Mouse (Mus musculus) c-Kit-positive CD71-positive TER-119-negative erythroid progenitor cells, embryonic 14.5 days (primary cell): ENCODE results near the gene Defb6.

Experiments used
- DNase-seq: peaks from one replicate; pipeline ENCODE4 v3.0.0-alpha.2; 2013; ENCODE audit warnings: low read depth

The Defb6 gene

DNA sequence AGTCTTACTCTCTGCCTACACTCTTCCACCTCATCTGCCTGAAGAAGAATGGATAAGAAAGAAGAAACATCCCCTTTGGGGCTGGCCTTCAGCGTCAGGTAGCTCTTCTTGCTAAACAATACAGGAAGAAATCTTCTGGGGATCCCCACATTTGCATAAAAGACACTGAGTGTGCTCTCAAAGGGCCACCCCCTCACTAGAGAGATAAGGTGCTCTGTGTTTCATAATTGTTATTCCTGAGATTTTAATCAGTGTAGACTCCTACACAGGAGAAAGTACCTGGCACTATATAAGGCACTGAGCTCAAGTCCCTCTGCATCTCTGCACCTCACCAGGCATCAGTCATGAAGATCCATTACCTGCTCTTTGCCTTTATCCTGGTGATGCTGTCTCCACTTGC, at the start of gene Defb6:
Gene Defb6 (plus strand): TSS at position 318 of the 400 bp plus-strand sequence.
- no peak for DNase-seq

DNA sequence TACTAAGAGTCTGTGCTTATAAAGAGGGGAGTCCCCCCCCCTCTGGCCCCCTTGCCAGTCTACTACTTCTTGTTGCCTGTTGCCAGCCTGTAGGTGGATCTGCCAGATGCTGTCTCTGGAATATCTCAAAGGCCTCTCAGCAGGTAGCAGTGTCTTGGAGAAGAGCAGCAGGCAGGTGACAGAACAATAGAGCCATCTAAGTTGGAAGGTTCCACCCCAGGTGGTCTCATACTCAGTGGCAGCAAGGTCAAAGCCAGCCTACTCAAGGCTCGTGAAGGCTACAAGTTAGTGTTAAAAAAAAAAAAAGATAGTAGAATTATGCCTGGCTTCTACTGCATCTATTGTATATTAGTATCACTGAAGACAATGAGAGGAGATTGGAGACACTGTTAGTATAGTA, 12.8 kb downstream of the Defb6 start:
- DNase-seq, result no peak

DNA sequence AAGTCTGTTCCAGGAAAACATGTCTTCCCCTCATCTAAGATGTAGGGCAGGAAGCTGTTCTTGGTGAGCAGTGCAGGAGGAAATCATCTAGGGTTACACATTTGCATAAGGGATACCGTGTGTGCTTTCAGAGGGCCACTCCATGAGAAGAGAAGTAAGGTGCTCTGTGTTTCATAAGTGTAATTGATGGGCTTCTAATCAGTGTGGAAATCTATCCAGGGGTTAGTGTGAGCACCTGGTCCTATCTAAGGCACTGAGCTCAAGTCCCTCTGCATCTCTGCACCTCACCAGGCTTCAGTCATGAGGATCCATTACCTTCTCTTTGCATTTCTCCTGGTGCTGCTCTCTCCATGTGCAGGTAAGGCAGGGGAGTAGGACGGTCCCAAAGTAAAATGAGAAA, 14.3 kb downstream of the Defb6 start, which contains the start of gene Defb46:
Gene Defb46 (plus strand): TSS at position 301 of the 400 bp plus-strand sequence.
- DNase-seq, result no peak

DNA sequence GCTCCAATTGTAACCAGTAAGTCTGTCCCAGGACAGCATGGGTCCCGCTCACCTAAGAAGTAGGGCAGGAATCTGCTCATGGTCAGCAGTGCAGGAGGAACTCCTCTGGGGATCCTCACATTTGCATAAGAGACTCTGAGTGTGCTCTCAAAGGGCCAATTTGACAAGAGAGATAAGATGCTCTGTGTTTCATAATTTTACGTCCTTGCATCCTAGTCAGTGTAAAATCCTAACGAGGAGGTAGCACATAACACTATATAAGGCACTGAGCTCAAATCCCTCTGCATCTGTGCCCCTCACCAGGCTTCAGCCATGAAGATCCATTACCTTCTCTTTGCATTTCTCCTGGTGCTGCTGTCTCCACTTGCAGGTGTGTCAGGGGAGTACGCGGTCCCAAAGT, 22.0 kb downstream of the Defb6 start, which contains the start of gene Defb5:
Gene Defb5 (plus strand): TSS at position 301 of the 400 bp plus-strand sequence.
- no peak for DNase-seq

DNA sequence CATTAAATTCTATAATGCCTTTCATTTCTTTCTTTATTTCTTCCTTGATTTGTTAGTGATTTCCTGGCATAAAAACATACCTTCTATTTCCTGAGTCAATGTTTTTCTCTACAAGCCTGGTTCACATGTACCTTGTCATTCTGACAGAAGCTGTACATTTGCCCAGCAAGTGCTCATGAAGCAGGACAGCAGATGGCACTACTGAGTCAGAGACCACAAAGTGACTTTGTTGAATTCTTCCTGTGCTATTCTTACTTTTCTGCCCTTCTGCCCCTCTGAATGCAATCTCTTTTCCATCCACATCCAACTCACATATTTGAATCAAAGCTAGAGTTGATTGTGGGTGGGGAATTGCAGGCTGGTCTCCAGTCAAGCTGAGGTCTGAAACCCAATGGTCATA, 32.9 kb downstream of the Defb6 start:
- no peak for DNase-seq

DNA sequence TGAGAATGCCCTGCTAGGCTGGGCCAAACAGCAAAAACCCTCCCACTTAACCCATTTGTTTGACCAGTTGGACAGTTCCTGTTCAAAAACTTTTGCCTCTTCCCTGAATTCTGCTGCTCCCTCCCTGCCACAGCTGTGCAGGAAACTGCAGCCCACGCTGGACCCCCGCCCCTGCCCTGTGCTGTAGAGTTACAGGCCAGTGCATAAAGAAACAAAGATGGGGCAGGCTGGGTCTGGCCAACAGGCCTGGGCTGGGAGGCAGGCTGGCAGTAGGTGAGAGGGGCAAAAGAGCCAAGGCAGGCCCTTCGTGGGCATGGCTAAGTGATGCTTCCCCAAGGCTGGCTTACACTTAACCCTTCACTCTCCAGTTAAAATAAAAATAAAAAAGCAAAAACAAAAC, 34.4 kb downstream of the Defb6 start:
- no peak for DNase-seq
